8 mouse cellular contexts compared by ENCODE assay signal in the genomic region with DNA sequence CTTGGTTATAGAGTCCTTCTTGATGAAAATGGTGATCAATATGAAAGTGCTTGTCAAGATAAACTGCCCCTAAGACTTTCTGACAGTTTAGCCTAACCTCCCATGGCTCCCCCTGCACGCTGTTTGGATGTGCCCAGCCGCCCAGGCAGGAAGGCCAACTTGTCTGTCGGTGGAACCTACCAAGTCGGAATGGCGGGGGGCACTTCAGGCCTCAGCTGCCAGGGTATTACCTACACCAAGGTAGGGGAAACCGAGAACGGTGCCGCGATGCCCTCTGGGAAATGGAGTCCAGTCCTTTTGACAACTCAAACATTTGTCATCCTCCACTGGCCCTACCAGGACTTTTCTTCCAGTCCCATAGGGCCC. TPM values are rescaled to one million over a fixed set of nuclear protein-coding genes. Genes with fewer than 3 reads are reported as not detected.
DNase-seq lines count a peak whose midpoint lies in the region; ATAC-seq lines count a peak whose summit lies in the region.

No protein-coding gene starts in this region.

- no peaks in the 10 kb centered on the region for H3K27me3 ChIP-seq in intestine, embryonic 14.5 days (replicated peaks; ENCODE audit: control insufficient read depth, insufficient read depth, low read length)

- peak overlapping the region; percentile 57 for H3K4me2 ChIP-seq in intestine, embryonic 14.5 days (ENCODE audit: low read length)

- peak overlapping the region; percentile 48 for H3K27ac ChIP-seq in intestine, embryonic 14.5 days (ENCODE audit: low read depth)

- under 1% methylated on average over 9 of the region's 9 CpGs for whole genome bisulfite sequencing in intestine, embryonic 14.5 days

- H3K4me1 ChIP-seq in intestine, embryonic 14.5 days (replicated peaks; ENCODE audit: control insufficient read depth, insufficient read depth, low read length): peaks cover 7% of the 10 kb centered on the region

- H3K9me3 ChIP-seq in intestine, embryonic 14.5 days (ENCODE audit: control insufficient read depth, low read length): no peaks in the 10 kb centered on the region

- peak overlapping the region; percentile 96 for H3K4me3 ChIP-seq in intestine, embryonic 14.5 days (ENCODE audit: low read depth, low read length)

- peak; percentile 95 for ATAC-seq in intestine, embryonic 14.5 days (replicated peaks; ENCODE audit: low FRiP score, low TSS enrichment, low read depth)

- peak; percentile 93 to 97 for DNase-seq in adrenal gland, adult (ENCODE audit: inconsistent age in 2 of 2, low spot score in 1 of 2)
- DNase-seq in embryo, embryonic 10.5 days (ENCODE audit: low spot score): peak; percentile 97
- peak; percentile 88 for DNase-seq in gastrocnemius, postnatal 14 days
- DNase-seq in intestine, embryonic 14.5 days (ENCODE audit: low spot score): peak; percentile 96
- peak; percentile 97 to 98 for DNase-seq in left cerebral cortex, postnatal 14 days (ENCODE audit: low spot score in 2 of 2)
- peak; percentile 96 for DNase-seq in mesoderm, embryonic 11.5 days (ENCODE audit: low read depth, low spot score)
- peak; percentile 97 to 98 for DNase-seq in right cerebral cortex, postnatal 36 days (ENCODE audit: low spot score in 2 of 2)
- peak; percentile 96 for DNase-seq in yolk sac, embryonic 10.5 days (ENCODE audit: low spot score)

- intact Hi-C loops in gastrocnemius, postnatal 14 days (cut with DNase I; ENCODE audit: low total_unique reads): no loop called here
- intact Hi-C loops in left cerebral cortex, postnatal 14 days (cut with DNase I): no loop called here

- 0 out of 2 replicates have a peak, but pooled peaks cover under 1% of the 10 kb centered on the region for H3K36me3 ChIP-seq in intestine, embryonic 14.5 days (ENCODE audit: control insufficient read depth, insufficient read depth, low read length)

- H3K9ac ChIP-seq in intestine, embryonic 14.5 days (ENCODE audit: low read length): peak overlapping the region; percentile 38

RNA-seq across cellular contexts. Expression of gene Madd, which starts 0.5 kb away (rescaled TPM):
- total RNA-seq in gastrocnemius, postnatal 14 days (2021): 1 to 10 TPM; 5.0 to 5.9 TPM
- polyA plus RNA-seq in intestine, embryonic 14.5 days (2014; fragmentation: Nextera tagmentation; extraction: Ambion mirVana): 8.7 and 9.6 TPM in 2 replicates
- 100 to 1,000 TPM; 202 to 239 TPM for total RNA-seq in left cerebral cortex, postnatal 14 days (2021)

RNA-seq across cellular contexts. Expression of gene Nr1h3, which starts 19.5 kb away (rescaled TPM):
- 1 to 10 TPM; 5.1 to 9.1 TPM for total RNA-seq in gastrocnemius, postnatal 14 days (2021)
- 4.2 and 4.9 TPM in 2 replicates for polyA plus RNA-seq in intestine, embryonic 14.5 days (2014; fragmentation: Nextera tagmentation; extraction: Ambion mirVana)
- total RNA-seq in left cerebral cortex, postnatal 14 days (2021): 1 to 10 TPM; 1.9 to 2.3 TPM

RNA-seq across cellular contexts. Expression of gene Acp2, which starts 19.6 kb away (rescaled TPM):
- 10 to 100 TPM; 11.6 to 12.5 TPM for total RNA-seq in gastrocnemius, postnatal 14 days (2021)
- 26.1 and 31.9 TPM in 2 replicates for polyA plus RNA-seq in intestine, embryonic 14.5 days (2014; fragmentation: Nextera tagmentation; extraction: Ambion mirVana)
- 10 to 100 TPM; 51.0 to 54.8 TPM for total RNA-seq in left cerebral cortex, postnatal 14 days (2021)

RNA-seq across cellular contexts. Expression of gene Ddb2, which starts 53.7 kb away (rescaled TPM):
- total RNA-seq in gastrocnemius, postnatal 14 days (2021): 1 to 10 TPM; 3.1 to 4.1 TPM
- polyA plus RNA-seq in intestine, embryonic 14.5 days (2014; fragmentation: Nextera tagmentation; extraction: Ambion mirVana): 16.3 and 22.2 TPM in 2 replicates
- 10 to 100 TPM; 10.4 to 10.9 TPM for total RNA-seq in left cerebral cortex, postnatal 14 days (2021)

Comparison
In these comparisons a context has a peak if more than half of its experiments do, and no peak if none do; other contexts are left out.
1. Peak in every context shown above with its lines: DNase-seq, ATAC-seq, H3K4me3 ChIP-seq and H3K27ac ChIP-seq.
2. RNA of gene Madd, which starts 0.5 kb away (total RNA-seq): 202 to 239 TPM in left cerebral cortex, postnatal 14 days; 5.0 to 5.9 TPM in gastrocnemius, postnatal 14 days; every median in the first group is over 10 times any median in the second.